Mouse (Mus musculus) WW6 (cell line): ENCODE measurements around the gene 2410131K14Rik.

Experiments used
- DNase-seq: peaks from one replicate; pipeline ENCODE4 v3.0.0-alpha.2; 2013; ENCODE audit warnings: low read depth, low spot score

Gene 2410131K14Rik

DNA sequence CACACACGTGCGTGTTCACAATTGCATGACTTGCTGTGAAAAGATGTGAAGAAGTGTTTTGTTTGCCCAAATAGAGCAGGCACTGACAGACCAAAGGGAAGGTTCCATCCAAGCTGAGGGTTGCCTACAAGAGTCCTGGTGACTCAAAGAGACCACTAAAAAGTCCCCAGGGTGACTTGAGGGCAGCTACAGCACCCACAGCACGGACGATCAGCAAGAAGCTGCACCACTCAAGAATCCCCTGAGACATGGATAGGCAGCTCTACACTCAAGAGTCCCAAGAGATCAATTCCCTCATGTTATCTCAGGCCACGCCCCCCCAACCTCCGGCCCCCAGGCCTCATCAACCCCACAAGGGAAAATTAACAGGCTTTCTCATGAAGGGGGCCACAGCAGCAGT is 65.4 kb downstream of the 2410131K14Rik start:
- DNase-seq, result no peak

DNA sequence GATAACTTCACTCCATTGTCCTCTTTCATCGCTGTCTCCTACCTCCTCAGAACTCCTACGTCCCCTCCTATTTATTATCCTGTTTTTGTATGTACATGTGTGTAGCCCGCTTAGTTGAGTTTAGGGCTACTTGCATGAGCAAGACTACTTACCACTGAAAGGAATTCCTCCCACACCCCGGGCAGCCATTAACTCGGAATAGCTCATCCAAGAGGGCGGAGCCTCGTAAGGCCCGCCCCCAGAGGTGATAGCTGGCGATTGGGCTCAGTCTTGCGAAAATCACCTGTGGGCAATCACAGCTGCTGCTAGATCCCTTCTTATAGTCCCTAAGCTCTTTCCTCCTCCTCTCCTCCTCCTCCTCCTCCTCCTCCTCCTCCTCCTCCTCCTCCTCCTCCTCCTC is 66.2 kb downstream of the 2410131K14Rik start:
- DNase-seq, result no peak

DNA sequence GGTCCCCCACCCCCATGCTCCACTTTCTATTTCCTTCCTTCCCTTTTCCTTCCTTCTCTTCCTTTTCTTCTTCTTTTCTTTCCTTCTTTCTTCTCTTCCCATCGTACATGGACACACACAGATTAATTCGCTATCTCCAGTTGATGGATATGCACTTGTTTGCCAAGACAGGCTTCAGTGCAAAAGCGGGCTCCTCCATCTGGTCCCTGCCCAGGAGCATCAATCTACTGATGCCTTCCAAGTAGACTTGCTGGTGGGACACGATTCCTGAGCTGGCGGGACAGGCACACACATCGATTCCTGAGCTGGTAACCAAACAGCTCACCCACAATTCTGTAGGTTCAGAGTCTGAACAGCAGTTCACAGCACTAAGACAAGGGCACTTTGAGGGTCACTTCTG is 68.7 kb downstream of the 2410131K14Rik start:
- DNase-seq, result no peak
